Mouse (Mus musculus): ENCODE measurements at regions not wholly inside any gene's neighbourhood (a gene's known extent, or its start where the extent isn't known, plus 50 kb on each side); places are given as distances from the start of the nearest gene placed in this dataset.

DNA sequence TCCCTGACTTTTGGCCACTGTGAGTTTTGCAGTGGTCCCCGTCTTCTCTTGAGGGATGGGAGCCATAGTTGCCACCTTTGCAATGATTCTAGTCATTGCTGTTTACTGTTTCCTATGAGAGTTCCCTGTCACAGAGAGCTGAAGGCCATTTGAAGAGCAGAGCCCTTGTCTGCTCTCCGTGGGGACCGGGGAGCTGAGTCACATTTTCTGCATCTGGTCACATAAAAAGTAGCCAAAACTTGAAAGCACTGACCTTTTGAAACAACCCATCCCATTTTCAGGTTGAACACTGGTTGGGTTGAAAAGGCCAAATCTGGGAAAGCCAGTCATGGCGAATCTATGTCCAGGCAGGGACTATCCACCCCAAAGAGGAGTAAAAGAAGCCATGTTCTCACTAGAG is 387.9 kb upstream of the Mki67 start:
- DNase-seq (ENCODE audit: low spot score), result no peak

DNA sequence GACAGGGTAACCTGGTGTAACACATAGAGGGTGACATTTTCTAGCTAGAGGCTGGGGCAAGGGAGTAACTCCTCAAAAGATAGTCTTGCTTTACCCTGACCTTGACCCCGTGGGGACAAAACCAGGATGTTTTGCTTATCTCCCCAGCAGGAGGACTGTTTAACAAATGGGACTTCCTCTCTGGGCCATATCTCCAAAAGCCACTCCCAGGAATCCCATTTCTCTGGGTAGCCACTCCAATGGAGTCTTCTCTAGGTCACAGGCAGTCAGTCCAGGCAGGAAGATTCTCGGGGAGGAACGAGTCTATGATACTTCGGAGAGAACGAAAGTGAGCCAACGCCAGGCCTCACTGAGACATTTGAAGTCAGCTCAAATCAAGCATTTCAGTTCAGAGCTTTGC is 396.0 kb upstream of the Mki67 start:
- no peak for DNase-seq (ENCODE audit: low spot score)

DNA sequence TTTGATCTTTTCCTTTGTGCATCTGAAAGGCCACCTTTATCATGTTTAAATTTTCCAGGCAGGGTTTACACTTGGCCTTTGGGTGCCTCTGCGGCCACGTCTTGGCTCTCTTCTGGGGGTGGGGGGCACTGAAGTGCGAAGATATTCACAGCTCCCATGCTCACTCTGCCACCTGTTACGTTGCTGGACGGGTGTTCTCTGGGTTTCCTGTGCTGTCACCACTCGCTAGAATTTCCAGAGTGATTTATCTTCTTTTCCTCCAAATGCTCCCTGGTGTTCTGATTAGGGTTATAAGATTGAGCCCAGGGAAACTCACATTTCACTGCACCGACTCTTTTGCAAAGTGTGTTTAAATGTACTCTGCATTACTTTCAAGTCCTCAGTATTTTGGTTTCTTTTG is 404.8 kb upstream of the Mki67 start:
- DNase-seq (ENCODE audit: low spot score), result no peak

- DNase-seq (ENCODE audit: low spot score), result no peak
Observed at GRCm38 (mm10) chr7:136121406-136121805, 405.2 kb upstream of the Mki67 start.

DNA sequence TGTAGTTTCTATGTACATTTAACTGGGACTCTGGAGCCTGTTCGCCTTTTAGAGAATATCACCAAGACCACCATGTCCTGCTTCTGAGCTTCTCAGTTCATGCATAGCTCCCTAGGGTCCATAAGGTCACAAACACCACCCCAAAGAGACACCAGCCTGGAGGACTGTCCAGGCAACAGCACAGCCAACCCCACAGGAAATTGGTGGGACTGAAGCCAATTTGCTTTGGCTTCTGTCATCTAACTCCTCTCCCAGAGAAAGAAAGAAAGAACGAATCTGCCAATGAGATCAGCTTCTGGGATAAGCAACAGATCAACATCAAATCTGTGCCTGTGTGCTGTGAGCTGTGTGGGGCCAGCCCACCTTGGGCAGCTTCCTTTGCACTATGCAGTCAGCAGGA is 408.6 kb upstream of the Mki67 start:
- no peak for DNase-seq (ENCODE audit: low spot score)

DNA sequence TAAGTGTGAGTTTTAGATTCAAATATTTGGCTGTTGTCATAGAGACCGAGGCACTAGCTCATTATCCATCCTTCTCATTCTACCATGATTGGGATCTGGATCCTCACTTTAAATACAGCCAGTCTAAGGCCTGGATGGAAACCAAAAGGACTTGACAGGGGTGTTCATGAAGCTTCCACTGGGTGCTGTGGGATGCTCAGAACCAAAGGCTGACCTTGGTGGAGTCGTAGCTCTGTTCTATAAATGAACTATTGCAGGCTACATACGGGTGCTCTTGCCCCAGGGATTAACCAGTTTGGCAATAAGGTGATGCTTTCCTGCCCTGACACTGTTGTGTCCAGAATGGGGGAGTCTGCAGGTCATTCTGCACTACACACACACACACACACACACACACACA is 410.2 kb upstream of the Mki67 start:
- no peak for DNase-seq (ENCODE audit: low spot score)

GRCm38 (mm10) chr7:136127576-136127975 is 411.4 kb upstream of the Mki67 start:
- no peak for DNase-seq (ENCODE audit: low spot score)

DNA sequence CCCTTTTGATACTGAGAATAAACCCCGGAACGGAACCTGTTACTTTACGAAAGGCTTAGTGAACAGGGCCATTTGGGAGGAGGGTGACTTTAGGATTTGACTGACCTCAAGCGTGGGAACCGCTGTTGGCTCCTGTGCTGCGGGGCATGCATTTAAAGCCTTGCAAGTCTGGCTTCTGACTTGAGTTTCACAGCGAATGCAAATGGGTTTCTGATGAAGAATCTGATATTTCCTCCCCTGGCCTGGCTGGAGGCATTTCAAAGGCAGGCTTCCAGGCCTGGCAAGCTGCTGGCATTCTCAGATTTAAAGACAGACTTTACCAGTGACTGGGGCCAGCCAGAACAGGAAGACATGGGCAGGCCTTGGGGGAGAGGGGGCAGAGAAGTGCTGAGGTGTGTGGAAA is 413.6 kb upstream of the Mki67 start:
- DNase-seq (ENCODE audit: low spot score), result no peak

DNA sequence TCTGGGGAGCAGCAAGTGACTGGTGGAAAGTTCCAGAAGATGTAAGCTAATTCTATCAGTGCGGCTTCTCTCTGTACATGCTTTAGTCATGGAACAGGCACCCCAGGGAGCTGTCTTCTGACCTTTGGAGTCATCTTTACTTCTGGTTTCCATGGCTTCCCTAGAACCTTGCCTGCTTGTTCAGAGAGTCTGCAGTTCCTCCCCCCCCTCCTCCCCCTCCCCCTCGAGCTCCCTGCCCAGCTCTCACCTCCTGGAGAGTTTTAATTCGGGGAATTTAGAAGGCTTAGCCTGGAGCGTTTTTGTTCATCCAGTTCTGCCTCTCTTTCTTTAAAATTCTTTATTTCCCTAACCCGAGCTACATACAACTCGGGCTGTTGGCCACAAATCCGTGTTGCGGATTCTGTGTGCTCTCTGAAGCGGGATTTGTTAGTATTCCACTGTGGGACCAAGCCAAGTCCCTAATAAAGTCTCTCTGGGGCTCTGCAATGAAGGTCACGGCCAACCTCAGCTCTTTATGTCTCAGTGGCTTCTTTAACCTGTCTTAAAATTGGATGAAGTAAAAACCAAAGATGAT is 414.6 kb upstream of the Mki67 start:
- no peak for DNase-seq (ENCODE audit: low spot score)

DNA sequence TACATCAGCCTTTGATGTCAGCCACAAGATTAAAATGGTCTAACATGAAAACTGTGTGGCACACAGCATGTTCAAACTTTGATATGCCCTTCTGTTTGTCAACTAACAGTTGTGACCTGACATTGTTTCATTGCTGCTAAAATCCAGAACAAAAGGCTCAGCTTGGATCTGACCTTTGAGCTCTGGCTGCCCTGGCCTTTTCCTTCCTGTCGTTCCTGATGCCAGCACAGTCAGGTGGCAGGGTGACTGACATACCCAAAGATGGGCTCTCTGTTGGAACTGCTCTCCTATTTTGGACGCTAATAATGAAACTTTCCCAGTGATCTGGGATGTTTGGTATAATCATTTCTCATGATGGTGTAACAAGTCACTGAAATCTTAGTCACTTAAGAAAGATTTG is 416.8 kb upstream of the Mki67 start:
- no peak for DNase-seq (ENCODE audit: low spot score)

DNA sequence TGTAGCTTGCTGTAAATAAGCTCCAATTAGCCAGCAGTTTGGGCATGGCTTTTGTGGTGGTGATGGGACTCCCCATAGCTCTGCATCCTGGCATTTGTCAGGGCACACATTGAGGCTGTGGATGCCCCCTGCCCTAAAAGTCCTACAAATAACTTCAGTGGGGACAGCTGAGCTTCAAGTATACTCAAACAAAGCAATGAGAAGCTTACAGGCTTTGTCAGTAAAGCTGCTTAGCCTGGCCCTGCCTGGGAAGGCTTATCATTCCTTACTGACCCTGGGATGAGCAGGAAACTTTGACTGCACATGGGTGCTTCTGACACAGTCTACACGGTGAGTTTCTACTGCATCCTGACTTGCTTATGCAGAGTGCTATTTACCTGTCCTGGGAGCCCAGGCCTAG is 420.5 kb upstream of the Mki67 start:
- no peak for DNase-seq (ENCODE audit: low spot score)

DNA sequence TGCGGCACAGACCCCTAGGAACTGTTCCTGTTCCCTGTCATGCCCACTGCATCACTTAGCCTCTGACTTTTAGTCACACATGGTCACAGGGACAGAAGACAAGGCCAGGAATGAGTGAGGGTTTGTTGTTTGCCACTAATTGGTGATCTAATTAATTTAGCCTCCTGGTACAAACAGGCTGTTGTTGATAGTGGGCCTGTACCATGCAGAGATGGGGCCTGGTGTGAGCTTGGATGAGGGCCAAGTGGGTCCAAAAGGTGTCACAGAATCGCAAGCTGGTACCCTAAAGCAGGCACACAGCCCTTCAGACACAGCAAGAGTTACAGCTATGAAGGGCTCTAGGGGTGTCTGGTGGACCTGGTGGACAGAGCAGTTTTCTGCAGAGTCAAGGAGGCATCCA is 421.2 kb upstream of the Mki67 start:
- no peak for DNase-seq (ENCODE audit: low spot score)

DNA sequence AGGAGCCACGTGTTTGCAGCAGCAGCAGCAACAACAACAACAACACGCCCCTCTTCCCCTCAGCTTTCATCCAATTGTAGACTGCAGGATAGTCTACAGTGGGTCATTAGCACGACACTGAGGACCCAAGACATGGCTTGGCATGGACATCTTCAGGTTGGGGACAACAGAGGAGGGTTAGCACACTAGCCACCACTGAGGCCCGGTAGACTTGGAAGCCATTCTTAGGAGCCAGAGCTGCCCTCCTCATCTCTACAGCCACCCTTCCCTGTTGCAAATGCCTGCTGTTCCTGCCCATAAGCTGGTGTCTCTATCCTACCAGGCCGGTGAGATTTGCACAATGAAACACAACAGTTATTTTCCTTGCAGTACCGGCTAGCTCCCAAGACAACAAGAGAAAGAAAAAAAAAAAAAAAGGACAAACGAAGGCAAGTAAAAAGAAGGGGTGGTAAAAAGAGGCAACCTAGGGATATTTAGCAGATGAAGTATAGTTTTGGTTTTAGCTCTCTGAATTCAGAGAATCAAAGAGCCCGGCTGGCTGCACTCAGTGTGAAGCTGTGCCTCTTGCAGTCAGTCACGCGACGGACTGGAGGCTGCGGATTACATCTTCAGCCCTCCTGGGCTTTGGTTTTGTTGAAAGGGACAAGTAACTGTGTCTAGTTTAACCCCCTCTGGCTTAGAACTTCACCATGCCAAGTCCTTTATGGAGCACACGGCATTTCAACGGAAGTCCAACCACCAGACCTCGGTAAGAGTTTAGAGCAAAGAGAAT is 421.9 kb upstream of the Mki67 start:
- no peak for DNase-seq (ENCODE audit: low spot score)

DNA sequence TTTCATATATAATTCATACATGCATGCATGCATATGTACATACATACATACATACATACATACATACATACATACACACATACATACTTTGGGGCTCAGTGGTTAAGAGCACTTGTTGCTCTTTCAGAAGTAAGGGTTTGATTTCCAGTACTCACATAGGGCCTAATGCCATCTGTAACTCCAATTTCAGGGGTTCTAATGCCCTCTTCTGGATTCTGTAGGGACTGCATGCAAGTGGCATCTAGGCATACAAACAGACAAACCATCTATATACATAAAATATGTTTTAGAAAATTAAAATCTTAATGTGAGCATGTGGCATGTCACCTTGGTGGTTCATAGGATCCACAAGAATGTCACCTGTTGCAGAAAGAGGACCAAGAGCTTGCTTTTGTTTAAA is 426.7 kb upstream of the Mki67 start:
- DNase-seq (ENCODE audit: low spot score), result no peak

DNA sequence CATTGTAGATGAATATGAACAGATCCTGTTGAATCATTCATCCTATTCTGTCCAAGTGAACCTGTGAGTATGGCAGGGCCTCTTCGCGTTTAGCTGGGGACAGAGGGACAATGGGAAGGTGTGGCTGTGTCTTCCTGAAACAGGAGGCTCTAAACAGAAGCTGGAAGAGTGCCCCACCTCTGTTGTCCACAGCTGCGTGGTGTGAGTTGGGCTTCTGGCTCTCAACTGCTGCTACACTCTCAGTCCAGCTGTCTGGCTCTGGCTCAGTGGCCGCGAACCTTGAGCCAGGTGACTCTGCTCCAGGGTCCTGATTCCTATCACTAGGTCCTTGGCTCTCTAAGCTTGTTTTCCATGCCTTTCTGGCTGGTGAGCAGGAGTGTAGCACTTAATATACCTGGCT is 434.0 kb upstream of the Mki67 start:
- DNase-seq (ENCODE audit: low spot score), result no peak

GRCm38 (mm10) chr7:136151301-136151930 is 435.3 kb upstream of the Mki67 start:
- DNase-seq (ENCODE audit: low spot score), result no peak

DNA sequence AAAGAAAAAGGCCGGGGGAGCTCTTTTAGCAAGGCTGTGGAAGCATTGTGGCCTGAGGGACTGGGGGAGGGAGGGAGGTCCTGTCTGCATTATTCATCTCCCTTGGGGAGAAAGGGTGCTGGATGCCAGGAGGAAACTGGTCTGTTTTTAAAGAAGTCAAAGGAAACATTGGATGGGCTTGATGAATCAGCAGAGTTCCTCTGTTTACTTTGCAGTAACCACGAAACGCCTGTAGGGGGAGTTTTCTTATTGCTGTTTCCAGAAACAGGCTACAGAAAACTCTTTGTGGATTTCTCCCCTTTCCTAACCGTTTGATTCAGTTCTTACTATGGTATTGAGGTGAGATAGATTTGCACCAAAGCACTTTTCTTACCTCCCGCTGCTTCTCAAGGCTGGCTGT is 436.3 kb upstream of the Mki67 start:
- DNase-seq (ENCODE audit: low spot score), result no peak

DNA sequence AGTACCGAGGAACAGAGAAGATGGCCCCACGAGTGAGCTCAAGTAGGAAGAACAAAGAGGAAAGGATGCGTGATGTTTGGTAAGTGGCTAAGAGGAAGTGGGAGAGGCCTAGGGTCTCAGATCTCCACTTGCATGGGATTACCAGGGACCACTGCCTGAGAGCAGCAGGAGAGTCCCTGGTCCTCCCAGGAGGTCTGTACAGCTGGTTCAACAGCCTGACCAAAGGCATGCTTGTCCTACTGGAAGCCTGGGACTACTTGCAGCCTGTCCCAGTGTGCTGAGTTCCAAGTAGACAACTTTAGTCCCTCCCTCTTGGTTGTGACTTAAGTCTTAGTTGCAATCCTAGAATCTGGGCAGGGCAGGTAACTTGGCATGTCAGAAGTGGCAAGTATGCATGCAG is 437.5 kb upstream of the Mki67 start:
- no peak for DNase-seq (ENCODE audit: low spot score)

DNA sequence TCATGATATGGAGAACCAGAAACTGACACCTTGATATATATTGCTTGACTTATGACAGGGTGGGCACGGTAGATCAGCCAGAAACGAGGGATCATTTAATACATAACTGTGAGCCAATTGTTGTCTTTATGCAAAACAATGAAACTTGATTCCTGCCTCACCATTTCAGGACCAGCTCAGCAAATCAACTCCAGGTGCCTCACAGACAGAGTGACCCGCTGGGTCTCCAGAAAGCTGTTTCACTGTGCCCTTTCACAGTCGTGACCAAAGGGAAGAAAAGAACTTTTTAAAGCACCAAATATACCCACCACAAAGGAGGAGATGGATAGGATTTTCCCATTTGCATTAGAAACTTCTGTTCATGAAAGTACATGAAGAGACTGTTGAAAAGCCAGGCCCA is 443.0 kb upstream of the Mki67 start:
- DNase-seq (ENCODE audit: low spot score), result no peak

DNA sequence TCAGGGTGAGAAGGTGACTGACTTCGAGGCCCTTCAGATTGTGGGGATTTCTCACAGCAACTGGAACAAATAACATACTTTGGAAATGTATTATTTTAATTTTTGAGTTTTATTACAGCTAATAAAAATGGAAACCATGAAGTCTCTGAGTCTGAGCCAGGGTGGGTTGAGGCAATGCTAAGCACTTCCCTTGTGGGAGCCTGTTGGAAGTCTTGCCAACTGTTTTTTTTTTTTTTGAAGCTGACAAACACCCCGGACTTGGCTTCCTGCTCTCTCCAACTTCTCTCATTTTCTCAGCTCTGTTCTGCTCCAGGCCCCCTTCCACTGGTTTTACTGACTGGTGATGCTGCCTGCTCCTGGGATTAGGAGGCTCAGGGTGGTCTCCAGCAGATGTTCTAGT is 445.4 kb upstream of the Mki67 start:
- DNase-seq (ENCODE audit: low spot score), result no peak

GRCm38 (mm10) chr7:136164834-136165233 is 448.7 kb upstream of the Mki67 start:
- no peak for DNase-seq (ENCODE audit: low spot score)

DNA sequence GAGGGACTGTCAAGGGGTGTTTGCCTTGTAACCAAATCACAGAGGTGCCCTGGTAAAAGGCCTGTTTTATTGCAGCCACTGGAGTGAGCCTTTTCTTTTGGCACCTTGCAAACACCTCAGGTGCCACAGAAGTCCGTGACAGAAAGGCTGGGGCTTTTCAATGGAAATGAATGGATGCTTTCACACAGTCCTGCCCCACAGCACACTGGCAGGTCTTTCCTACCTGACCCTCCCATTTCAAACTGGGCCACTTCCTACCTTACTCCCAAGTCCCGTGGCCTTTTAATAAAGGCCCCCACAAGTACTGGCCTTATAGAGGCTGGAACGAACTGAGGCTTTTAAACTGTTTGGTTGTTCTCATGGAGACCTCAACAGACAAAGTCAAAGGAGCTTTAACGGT is 453.1 kb upstream of the Mki67 start:
- DNase-seq (ENCODE audit: low spot score), result no peak

DNA sequence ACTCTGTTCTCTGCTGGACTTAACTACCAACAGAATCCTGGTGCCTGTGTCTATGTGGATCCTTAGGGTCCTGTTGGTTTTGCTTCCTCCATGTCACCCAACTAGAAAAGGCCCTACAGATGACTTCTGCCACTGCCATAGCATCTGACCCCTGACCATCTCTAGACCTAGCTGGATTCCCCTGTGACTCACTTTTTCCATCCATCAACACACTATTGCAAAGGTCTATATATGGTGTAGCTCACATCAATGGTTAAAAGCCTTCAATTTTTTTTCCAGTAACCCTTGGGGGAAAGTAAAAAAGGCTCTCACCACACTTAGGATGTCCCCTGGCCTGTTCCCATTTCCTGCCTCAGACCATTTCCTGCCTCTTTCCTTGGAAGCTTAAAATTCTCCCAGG is 460.2 kb upstream of the Mki67 start:
- DNase-seq (ENCODE audit: low spot score), result no peak

GRCm38 (mm10) chr7:136180996-136181395 is 464.8 kb upstream of the Mki67 start:
- DNase-seq (ENCODE audit: low spot score), result no peak
